Mouse (Mus musculus): ENCODE results near the gene Nans. TPM values are rescaled to one million over a fixed set of nuclear protein-coding genes. Genes with fewer than 3 reads are reported as not detected.

Nans gene
- polyA plus RNA-seq, 1 experiment from 2014 or later = 88.8 TPM

DNA sequence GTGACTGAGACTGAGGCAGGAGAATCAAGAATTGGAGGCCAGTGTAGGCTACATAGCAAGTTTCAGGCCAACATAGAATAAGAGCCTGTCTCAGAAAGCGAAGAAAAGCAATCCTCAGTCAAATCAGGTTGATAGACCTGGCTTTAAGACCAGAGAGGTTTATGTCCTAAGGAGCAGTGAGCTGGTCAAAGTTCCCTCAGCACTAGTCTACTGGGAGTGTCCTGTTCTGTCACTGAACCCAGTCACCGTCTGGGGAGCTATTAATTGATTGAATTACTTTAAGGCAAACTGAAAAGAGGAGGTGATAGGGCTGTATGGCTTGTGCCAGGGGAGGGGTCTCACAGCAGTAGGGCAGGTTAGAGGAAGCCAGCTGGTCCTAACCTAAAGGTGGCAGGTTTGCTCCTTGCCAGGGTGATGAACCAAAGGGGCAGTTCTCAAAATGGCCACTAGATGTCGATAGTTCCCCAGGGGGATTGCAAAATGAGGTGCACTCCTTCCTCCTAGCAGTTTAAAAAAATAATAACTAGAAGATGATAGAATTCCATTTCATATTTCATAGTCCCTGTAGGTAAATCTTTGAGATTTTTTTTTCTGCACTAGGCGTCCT lies 8.3 kb downstream of the Nans start:
- H3K9me3 ChIP-seq = no peaks in the 10 kb centered on the region
- H3K4me1 ChIP-seq = peaks cover 7% of the 10 kb centered on the region
- no peak overlapping the region for H3K4me3 ChIP-seq
- no peak overlapping the region for H3K27ac ChIP-seq (replicated peaks)
- H3K36me3 ChIP-seq (replicated peaks) = peaks cover 89% of the 10 kb centered on the region
- 45% methylated on average over 4 of the region's 4 CpGs for WGBS
- H3K27me3 ChIP-seq (replicated peaks; ENCODE audit: low read depth, poor library complexity, severe bottlenecking) = peaks cover 22% of the 10 kb centered on the region
- DNase-seq (ENCODE audit: low spot score) = peak; percentile 62

DNA sequence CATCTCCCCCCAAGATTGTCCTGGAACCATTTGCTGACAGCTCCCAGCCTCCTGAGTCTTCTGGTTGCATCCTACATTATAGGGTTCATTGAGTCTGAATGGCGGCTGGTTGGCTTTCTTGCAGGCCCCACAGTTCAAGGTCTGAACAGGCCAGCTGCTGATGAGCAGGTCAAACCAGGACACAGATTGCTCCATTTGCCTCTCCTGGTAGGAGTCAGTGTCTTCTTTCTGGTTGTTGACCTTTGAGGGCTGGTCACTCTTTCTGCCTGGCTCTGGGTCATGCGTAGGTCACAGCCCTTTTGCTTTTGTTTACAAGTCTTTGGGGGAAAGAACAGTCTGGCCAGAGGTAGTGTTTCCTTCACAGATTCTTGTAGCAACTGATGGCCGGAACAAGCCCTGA lies 9.5 kb downstream of the Nans start:
- peaks cover 88% of the 10 kb centered on the region for H3K36me3 ChIP-seq (replicated peaks)
- peaks cover 22% of the 10 kb centered on the region for H3K27me3 ChIP-seq (replicated peaks; ENCODE audit: low read depth, poor library complexity, severe bottlenecking)
- H3K4me1 ChIP-seq = peaks cover 14% of the 10 kb centered on the region
- DNase-seq (ENCODE audit: low spot score) = no peak
- no peak overlapping the region for H3K27ac ChIP-seq (replicated peaks)
- no peak overlapping the region for H3K4me3 ChIP-seq
- H3K9me3 ChIP-seq = no peaks in the 10 kb centered on the region
- WGBS = 47% methylated on average over 3 of the region's 3 CpGs

- Histone ChIP-seq H3K36me3 (replicated peaks) (peaks cover 88% of the 10 kb centered on the region), H3K27ac (replicated peaks) (no peak overlapping the region), H3K4me1 (peaks cover 14% of the 10 kb centered on the region), H3K4me3 (no peak overlapping the region), H3K9me3 (no peaks in the 10 kb centered on the region), H3K27me3 (replicated peaks; ENCODE audit: low read depth, poor library complexity, severe bottlenecking) (peaks cover 23% of the 10 kb centered on the region)
- peak; percentile 57 for DNase-seq (ENCODE audit: low spot score)
- 13% methylated on average over 4 of the region's 4 CpGs for WGBS
These were observed 9.9 kb downstream of the Nans start for GRCm38 (mm10) chr4:46498976-46499375.

DNA sequence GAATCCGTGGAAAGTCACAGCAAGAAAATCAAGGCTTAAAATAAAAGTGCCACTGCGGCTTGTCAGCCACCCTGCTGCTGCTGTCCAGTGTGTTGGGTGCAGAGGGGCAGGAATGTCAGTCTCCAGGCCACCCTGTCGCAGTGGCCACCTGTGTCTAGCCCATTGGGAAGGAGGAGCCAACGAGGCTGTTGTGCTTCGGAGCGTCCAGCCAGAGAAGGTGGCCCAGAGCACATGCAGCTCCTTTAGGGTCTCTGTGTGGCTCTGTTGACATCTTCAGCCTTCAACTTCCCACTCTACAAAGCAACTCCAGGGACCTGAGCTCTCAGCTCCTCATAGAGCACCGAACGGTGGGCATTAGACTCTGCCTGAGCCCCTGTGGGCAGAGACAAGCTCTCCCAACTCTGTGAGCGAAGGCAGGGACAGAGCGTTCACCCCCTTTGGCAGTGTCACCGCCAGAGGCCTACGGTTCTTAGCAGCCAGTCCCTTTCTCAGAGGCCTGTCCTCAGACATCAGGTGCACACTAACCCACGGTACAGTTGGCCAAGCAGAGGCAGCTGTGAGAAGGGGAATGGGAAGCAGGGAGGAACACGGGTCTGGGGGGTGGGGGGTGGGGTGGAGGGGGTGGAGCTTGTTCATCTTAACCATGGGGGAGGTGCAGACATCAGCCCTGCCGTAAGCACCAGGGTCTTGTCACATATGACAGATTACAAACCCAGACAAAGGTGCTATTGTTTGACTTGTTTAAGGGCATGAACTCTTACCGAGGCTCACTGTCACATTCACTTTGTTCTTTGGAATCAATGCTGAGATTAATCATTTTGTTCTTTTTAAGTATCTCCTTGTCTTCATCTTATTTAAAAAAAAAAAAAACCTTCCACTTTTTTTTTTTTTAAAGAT lies 13.8 kb downstream of the Nans start:
- peaks cover 23% of the 10 kb centered on the region for H3K4me1 ChIP-seq
- peaks cover 50% of the 10 kb centered on the region for H3K27me3 ChIP-seq (replicated peaks; ENCODE audit: low read depth, poor library complexity, severe bottlenecking)
- no peak overlapping the region for H3K4me3 ChIP-seq
- DNase-seq (ENCODE audit: low spot score) = no peak
- 72% methylated on average over 16 of the region's 16 CpGs for WGBS
- no peaks in the 10 kb centered on the region for H3K9me3 ChIP-seq
- H3K36me3 ChIP-seq (replicated peaks) = peaks cover 62% of the 10 kb centered on the region
- H3K27ac ChIP-seq (replicated peaks) = no peak overlapping the region

DNA sequence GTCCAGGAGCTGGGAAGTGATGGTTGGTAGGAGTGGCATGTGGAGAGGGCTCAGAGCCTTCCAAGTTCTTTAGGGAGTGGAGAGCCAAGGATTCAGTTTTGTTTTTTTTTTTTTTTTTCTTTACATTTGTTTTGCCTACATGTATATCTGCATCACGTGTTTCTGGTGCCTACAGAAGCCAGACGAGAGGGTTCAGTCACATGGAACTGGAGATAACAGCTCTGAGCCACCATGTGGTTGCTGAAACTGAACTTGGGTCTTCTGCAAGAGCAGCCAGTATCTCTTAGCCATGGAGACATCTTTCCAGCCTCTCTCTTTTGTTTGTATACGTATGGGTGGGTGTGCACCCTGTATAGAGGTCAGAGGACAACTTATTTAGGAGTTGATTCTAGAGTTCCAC lies 14.8 kb downstream of the Nans start:
- no peak for DNase-seq (ENCODE audit: low spot score)
- Histone ChIP-seq H3K9me3 (no peaks in the 10 kb centered on the region), H3K4me3 (no peak overlapping the region), H3K27ac (replicated peaks) (no peak overlapping the region), H3K36me3 (replicated peaks) (peaks cover 56% of the 10 kb centered on the region), H3K27me3 (replicated peaks; ENCODE audit: low read depth, poor library complexity, severe bottlenecking) (peaks cover 50% of the 10 kb centered on the region), H3K4me1 (peaks cover 17% of the 10 kb centered on the region)
- 89% methylated on average over 3 of the region's 3 CpGs for WGBS

DNA sequence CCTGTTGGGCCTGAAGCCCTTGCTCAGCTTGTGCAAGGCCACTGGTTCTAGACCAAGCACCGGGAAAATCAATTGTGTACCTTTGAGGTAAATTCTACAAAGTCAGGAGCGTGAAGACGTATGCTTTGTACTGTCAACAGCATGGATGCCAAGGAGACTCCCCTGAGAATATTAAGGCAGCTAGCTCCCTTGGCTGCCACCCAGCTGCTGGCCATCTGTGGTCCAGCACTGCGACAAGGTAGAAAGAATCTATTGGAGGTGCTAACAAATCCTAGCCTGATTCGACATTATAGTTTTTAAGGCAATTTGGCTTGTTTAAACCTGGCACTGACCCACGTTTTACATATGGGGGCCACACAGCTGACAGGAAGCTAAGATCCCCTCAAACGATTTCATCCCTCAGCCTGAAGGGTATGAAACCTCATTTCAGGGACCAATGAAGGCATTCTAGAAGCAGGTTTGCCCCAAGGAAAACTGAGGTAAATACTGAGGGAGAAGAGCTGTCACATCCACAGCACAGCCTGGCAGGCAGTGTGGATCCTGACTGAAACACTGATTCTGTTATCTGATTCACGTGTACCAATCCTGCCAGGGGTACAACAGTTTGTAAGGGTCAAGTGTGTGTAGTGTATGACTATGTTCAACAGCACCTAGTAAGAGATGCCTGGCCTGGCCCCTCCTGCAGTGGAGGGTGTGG lies 16.5 kb downstream of the Nans start:
- peaks cover 42% of the 10 kb centered on the region for H3K36me3 ChIP-seq (replicated peaks)
- H3K9me3 ChIP-seq = no peaks in the 10 kb centered on the region
- 71% methylated on average over 8 of the region's 8 CpGs for WGBS
- H3K27ac ChIP-seq (replicated peaks) = no peak overlapping the region
- H3K27me3 ChIP-seq (replicated peaks; ENCODE audit: low read depth, poor library complexity, severe bottlenecking) = peaks cover 41% of the 10 kb centered on the region
- no peak for DNase-seq (ENCODE audit: low spot score)
- peaks cover 17% of the 10 kb centered on the region for H3K4me1 ChIP-seq
- no peak overlapping the region for H3K4me3 ChIP-seq

GRCm38 (mm10) chr4:46506801-46507610 lies 18.0 kb downstream of the Nans start:
- under 1% methylated on average over 94 of the region's 94 CpGs for WGBS
- Histone ChIP-seq H3K27me3 (replicated peaks; ENCODE audit: low read depth, poor library complexity, severe bottlenecking) (peaks cover 33% of the 10 kb centered on the region), H3K4me1 (peaks cover 17% of the 10 kb centered on the region), H3K36me3 (replicated peaks) (peaks cover 27% of the 10 kb centered on the region), H3K4me3 (peak overlapping the region; percentile 71), H3K9me3 (no peaks in the 10 kb centered on the region), H3K27ac (replicated peaks) (peak overlapping the region; percentile 35; the same call in 1 of the 2 replicates)
- DNase-seq (ENCODE audit: low spot score) = peak; percentile 97

DNA sequence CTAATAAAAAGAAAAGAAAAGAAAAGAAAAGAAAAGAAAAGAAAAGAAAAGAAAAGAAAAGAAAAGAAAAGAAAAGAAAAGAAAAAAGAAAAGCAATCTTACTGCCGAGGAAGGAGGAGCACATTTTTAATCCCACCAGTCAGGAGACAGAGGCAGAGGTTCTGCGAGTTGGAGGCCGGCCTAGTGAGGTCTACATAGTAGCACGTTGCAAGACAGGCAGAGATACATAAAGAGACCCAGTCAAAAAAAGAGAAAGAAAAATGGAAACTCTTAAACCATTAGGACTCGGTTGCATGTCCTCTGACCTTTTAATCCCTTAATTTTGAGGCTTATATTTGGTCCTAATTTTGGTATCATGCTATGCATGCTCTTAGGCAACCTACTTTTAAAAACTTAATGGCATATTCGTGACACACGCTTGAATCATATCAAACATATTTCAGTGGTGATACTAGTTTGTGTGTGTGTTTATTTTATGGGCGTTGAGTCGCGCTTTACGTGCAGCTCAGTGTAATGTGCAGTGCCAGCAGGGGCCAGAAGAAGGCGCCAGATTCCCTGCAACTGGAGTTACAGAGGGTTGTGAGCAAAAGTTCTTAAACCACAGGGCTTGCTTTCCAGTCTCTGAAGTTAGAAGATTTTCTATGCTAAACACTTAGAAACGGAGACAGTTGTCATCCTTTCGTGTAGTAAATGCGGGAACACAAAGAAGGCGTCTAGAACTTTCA lies 18.9 kb downstream of the Nans start:
- WGBS = 12% methylated on average over 16 of the region's 16 CpGs
- Histone ChIP-seq H3K36me3 (replicated peaks) (peaks cover 18% of the 10 kb centered on the region), H3K27ac (replicated peaks) (no peak overlapping the region), H3K9me3 (no peaks in the 10 kb centered on the region), H3K27me3 (replicated peaks; ENCODE audit: low read depth, poor library complexity, severe bottlenecking) (peaks cover 33% of the 10 kb centered on the region), H3K4me3 (peak overlapping the region; percentile 71), H3K4me1 (peaks cover 12% of the 10 kb centered on the region)
- peak; percentile 78 for DNase-seq (ENCODE audit: low spot score)

DNA sequence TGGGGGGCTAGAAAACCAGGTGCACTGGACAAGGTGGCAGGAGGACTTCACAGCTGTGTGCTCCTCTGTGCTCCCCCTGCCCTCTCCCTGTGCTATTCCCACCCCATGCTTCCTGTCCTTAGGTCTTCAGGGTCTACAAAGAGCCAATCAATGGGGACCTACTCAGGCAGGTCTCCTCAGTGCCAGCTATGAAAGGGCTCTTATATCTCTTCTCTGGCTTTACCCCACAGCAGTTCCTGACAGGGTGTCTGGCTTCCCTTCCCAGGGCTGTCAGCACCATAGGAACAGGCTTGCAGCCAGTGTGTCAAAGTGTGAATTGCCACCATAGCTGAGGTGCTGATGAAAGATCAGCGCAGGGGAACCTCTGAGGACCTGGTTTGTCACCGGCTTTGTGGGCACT lies 31.4 kb downstream of the Nans start:
- Histone ChIP-seq H3K9me3 (no peaks in the 10 kb centered on the region), H3K36me3 (replicated peaks) (no peaks in the 10 kb centered on the region), H3K27me3 (replicated peaks; ENCODE audit: low read depth, poor library complexity, severe bottlenecking) (no peaks in the 10 kb centered on the region), H3K4me3 (no peak overlapping the region), H3K4me1 (peaks cover 10% of the 10 kb centered on the region), H3K27ac (replicated peaks) (no peak overlapping the region)
- WGBS = 83% methylated on average over 2 of the region's 2 CpGs
- DNase-seq (ENCODE audit: low spot score) = no peak

DNA sequence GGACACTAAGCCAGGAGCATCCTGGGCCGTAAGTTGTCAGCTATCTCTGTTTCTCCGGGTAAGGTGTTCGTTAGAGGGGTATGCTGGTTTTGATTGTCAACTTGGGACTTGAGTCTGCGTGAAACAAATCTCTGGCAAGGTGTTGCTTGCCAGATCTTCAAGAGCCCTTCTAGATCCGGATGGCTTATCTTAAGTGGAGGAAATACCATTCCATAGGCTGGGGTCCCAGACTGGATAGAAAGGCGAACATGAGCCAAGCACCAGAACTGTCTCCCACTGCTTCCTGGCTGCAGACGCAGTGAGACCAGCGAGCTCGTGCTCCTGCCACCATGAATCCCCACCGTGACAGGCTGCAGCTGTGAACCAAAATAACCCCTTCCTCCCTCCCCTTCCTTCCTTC lies 32.4 kb downstream of the Nans start:
- no peak overlapping the region for H3K27ac ChIP-seq (replicated peaks)
- 80% methylated on average over 10 of the region's 10 CpGs for WGBS
- H3K36me3 ChIP-seq (replicated peaks) = no peaks in the 10 kb centered on the region
- peaks cover 2% of the 10 kb centered on the region; the same call in 1 of the 2 replicates for H3K27me3 ChIP-seq (replicated peaks; ENCODE audit: low read depth, poor library complexity, severe bottlenecking)
- no peaks in the 10 kb centered on the region for H3K9me3 ChIP-seq
- peaks cover 10% of the 10 kb centered on the region for H3K4me1 ChIP-seq
- no peak for DNase-seq (ENCODE audit: low spot score)
- H3K4me3 ChIP-seq = no peak overlapping the region

DNA sequence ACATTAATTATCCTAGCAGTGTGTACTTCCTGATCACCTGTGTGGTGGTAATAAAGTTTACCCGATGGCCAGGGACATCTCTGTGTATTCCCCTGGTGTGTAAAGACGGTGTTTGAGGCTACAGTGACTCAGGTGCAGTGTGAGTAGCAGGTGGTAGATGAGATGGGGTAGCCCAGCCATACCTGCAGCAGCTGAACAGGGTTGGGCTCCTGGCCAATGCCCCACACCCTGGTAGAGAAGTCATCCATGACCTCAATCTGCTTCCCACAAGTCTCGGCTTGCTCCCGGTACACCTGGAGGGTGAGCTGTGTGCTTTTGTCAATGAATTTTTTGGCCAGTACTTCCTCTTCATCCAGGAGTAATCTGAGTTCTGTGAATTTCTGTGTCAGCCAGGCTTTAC lies 34.3 kb downstream of the Nans start:
- Histone ChIP-seq H3K9me3 (no peaks in the 10 kb centered on the region), H3K4me3 (no peak overlapping the region), H3K36me3 (replicated peaks) (no peaks in the 10 kb centered on the region), H3K4me1 (peaks cover 19% of the 10 kb centered on the region), H3K27ac (replicated peaks) (no peak overlapping the region), H3K27me3 (replicated peaks; ENCODE audit: low read depth, poor library complexity, severe bottlenecking) (peaks cover 13% of the 10 kb centered on the region; the same call in 1 of the 2 replicates)
- no peak for DNase-seq (ENCODE audit: low spot score)
- WGBS = 89% methylated on average over 4 of the region's 4 CpGs
